Mouse (Mus musculus) heart, postnatal 0 days (tissue): ENCODE results near the gene Lzts2.

Experiments
- CTCF ChIP-seq: IDR thresholded peaks from 2 replicates; pipeline ENCODE4 v1.5.1; 2016; ENCODE audit warnings: antibody characterized with exemption, control low read depth, low read depth
- EP300 ChIP-seq: IDR thresholded peaks from 2 replicates; pipeline ENCODE4 v1.6.1; 2016; ENCODE audit warnings: antibody characterized with exemption, low read depth

DNA sequence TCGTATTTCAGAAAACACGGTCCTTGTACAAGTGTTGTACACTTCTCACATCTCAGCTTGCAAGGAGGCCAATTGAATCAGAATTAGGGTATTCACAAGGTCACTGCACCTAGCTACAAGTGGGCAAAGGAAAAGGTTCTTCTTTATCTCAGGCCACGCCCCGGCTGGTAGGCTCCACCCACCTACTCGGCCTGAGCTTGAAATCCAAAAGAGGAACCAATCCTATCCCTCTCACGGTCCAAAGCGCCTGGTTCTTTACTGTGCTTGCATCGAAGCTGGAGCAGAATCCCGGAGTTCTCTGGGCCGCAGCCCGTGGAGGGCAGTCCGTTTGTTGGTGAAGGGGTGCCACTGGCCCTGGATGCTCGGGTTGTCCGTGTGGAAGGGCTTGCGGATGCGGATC lies 8.8 kb upstream of the Lzts2 start, which contains the start of gene Twnk:
- TF ChIP-seq CTCF = no peak
- TF ChIP-seq EP300 = no peak
